Mouse (Mus musculus) erythroid progenitor cell, adult 5-6 weeks (primary cell): ENCODE data around the gene 1810010D01Rik. TPM values are rescaled to one million over a fixed set of nuclear protein-coding genes. Genes with fewer than 3 reads are reported as not detected.

Experiments
- ATAC-seq: replicated peaks from 2 replicates; pipeline ENCODE4 v1.8.0; 2016; ENCODE audit warnings: moderate number of reproducible peaks, mild to moderate bottlenecking, moderate TSS enrichment, inconsistent platforms; ENCODE audit not compliant: poor library complexity, low FRiP score, severe bottlenecking
- total RNA-seq, 2 experiments: library from RNA; stranded (forward) in 1 of 2; stranded (reverse) in 1 of 2; fragments of 150-400 nt in 1 of 2; fragments of 186-747, 209-891 nt in 1 of 2; gene quantifications; 2 replicates each; pipeline versions ENCODE4 v1.2.3 to v1.2.4; 2015 to 2017; ENCODE audit warnings: low replicate concordance in 2 of 2

The 1810010D01Rik gene
- total RNA-seq (2015; ENCODE audit: low replicate concordance) (not detected in 2 replicates), total RNA-seq (2017; ENCODE audit: low replicate concordance) (not detected in 2 replicates)

DNA sequence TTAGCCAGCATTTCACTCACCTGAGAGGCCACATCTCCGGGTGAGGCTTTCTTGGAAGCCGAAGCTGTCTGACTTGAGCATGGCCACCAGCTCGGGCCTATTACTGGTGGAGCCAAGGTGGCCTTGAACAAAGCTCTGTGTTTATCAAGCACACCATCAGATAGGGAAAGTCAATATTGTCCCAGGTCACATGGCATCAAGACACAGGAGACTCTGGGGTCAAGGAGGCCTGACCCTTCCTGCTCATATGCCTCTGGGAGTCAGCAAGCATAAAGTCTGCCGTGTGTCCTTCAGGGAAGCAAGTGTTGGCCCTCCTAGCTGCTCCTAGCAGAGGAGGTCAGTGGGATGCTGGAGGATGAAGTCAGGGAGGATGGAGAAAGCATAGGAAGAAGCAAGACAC, at the start of gene 1810010D01Rik:
Gene 1810010D01Rik, minus strand, starts transcription at position 114 of the 400 bp plus-strand sequence.
- no peak for ATAC-seq

DNA sequence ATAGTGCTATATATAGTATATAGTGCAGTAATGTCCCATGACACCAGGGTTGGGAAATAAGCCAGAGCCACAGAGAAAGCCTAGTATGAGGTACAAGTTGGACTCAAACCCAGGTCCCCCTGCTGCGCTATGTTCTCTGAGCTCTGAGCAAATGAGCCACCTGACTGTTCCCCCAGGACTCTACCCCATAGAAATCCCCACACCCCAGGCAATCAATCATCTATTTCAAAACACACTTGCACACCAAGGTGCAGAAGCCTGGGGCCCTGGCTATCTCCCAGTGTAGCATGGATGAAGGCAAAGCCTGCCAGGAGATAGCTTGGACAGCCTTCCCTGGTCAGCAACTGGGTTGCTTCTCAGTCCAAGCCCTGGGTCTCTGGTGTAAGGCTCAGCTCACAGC, 48.2 kb upstream of the 1810010D01Rik start:
- ATAC-seq, result no peak

DNA sequence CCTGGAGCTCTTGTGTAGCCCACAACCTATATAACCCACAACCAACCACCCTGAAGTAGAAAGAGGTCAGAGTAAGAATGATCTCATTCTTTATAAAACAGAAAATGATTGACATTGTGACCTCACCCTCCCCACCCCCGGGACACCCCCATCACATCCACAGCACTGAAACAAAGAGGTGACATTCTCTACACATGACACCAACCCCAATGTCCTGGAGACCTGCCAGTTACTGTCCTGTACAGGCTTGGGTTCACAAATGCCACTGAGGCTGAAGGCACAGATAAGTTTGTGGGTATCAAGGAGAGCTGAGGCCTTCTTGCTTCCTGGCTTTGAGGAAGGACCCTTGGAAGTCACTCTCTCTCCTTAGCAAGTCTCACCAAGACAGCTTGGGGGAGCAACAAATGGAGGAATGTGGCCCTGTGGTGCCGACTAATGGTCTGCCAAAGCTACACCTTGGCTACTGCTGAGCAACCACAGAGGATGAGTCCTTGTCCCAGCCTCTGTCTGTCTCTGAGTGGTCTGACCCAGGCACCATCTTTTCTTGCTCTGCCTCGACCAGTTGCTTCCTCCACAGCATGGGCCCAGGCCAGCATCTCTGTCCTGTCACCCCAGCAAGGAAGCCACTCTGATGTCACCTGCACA, 46.2 kb upstream of the 1810010D01Rik start:
- ATAC-seq, result no peak

DNA sequence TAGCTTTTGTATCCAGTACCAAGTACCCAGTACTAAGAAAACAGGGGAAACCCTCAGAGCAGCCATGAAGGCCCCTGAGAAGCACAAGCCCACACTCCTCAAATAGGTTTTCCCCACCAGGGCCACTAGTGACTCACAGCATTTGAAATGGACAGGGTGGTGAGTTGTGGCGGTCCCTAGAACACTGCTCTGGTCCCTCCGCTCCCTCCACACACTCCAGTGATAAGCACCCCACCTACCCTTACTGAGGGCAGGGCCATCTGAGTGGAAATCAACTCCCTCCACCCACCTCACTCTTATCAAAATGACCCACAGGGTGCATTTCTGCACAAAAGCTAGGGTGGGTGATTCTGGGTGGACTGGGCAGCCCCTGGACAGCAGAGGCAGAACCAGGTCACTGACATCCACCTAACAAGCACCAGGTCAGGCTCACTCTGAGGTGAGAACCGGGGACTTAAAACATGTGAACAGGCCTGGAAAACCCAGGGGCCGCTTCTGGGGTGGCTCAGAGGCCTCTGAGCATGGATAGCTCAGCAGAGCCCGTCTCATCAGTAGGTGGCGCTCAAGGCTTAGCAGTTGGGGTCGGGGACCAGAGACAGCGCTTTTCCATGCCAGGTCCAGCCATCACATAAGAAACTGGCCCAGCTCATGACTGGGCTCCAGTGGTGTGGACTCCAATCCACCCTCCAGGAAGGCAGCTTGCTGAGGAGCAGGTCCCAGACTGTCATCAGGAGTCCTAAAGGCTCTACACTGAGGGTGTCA, 45.0 kb upstream of the 1810010D01Rik start:
- no peak for ATAC-seq

DNA sequence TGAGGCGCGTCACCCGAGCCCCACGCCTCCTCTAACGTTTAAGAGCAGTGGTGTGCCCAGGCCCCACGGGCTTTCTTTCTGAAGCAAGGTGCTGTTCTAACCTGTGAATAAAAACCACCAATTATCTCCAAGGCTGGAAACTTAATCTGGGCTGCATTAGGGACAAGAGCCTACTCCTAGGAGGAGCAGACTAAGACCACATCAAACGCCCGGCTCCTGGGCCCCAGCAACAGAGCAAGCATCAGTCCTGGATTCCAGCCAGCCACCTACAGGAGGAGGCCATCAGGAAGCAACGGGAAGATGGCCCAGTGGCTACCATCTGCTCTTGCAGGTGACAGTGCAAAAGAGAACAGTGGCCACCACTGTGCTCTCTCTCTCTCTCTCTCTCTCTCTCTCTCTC, 42.3 kb upstream of the 1810010D01Rik start:
- ATAC-seq, result no peak

DNA sequence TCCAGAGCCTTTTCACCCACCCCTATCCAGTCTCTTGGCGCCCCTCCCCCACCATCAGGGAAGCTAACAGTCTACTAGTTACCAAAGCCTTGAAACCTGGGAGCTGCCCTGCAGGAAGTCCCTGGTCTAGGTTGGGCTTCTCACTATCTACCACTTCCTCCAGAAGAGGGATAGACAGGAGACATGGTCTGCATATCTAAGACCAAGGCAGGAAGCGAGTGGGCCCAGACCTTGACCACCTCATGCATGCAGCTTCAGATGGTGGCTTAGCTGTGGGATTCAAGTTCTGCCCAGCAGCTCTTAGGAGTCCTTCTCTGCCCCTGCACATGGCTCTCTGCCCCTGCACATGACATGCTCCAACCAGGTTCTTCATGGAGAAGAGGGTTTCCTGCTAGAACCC, 41.0 kb upstream of the 1810010D01Rik start:
- no peak for ATAC-seq

DNA sequence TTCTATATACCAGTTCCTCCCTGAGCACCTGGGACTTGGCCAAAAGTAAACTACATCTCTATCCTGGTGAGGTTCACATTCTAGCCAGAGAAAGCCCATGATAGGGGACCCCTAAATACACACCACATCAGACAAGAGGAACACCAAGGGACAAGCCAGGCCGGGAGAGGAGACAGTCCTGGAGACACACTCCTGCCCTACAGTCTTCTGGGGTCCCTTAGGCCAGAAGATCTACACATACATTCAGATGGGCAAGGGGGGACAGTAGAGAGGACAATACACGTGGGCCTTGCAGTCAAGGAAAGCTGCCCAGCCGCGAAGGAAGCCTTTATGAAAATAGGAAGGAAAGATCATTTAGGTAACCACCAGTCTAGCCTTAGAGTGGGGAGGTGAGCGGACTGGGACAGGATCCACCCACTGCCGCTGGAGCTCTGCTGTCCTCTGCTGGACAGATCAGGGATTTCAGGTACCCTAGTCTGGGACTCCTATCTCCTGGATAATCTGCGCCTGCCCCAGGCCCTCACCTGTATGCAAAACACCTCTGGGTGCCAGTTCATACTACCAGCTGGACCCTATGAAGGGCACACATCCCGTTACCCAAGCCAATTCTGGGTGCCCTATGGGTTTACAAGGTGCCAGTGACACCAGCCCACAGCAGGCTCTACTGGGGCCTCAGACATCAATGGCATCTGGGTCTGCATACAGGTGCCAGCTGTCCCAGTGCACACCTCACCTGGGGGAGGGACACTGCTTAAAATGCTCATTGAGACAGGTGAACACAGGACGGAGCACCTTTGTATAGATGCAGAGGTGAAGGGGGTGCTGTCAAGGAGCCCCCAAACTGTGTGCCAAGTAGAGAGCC, 35.2 kb upstream of the 1810010D01Rik start:
- ATAC-seq, result 0 out of 2 replicates have a peak, but pooled peaks have one; percentile 40

DNA sequence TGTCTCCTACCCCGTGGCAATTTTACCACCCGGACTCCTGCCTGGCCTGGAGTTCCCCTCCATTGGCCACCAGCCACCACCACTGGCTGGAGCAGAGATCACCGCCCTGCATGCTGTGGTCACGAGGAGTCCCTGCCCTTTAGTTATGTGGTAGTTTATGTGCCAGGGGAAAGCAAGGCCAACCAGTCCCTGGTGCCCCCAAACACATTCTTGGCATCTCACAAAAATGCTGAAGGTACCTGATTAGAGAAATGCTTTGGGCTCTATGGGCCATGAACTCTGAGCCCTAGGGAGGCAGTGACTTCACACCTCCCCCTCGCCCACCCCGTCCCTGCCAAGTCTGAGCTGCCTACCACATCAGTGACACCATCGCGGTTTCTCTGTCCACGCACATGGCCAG, 34.1 kb upstream of the 1810010D01Rik start:
- ATAC-seq, result no peak

DNA sequence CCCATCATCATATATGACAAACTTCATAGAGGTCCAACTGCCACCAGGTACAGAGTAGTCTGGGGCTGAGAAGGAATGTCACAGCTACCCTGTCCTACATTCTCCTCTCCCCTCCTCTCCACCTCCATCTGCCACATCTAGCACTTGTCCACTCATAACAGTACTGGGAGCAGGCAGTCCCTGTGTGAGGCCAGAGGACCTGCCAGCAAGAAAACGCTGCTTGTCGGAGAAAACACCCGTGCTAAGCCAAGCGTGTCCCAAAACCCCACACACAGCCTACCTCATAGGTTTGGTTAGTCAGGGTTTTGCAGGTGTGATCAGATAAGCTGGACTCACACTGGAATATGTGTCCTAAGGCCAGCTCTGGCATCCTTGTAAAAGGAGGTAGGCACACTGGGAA, 33.0 kb upstream of the 1810010D01Rik start:
- ATAC-seq, result no peak

DNA sequence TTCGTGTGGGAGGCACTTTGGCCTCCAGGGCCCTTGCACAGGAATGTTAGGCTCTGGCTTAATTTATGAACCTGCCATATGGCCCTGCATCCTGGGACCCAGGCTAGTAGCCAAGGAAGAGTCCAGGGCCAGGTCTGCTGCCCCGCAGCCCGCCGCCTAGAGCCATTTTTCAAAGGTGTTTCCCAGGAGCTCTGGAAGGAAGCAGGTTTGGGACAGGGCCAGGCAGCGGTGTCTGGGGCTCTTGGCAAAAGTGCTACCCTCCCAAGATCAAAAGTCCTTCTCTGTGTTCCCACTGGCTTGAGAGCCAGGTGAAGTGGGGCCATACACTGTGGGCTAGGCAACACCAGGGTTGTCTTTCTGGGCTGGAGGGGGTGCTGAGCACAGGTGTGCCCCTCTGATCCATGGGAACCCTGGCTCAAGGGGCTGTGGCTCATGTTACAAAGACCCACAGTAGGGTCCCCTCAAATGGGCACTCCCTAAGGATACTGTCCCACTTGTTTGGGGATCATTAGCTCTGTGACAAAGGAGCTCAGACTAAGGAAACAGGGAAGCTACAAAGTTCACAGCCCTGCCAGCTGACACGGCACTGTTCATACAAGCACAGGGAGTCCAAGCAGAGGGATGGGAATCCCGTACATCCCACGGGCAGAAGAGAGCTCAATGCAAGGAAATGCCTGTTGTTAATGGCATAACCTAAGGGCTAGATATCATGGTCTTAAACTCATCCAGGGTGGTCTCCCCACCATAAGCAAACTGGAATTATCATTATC, 32.0 kb upstream of the 1810010D01Rik start:
- ATAC-seq, result no peak

DNA sequence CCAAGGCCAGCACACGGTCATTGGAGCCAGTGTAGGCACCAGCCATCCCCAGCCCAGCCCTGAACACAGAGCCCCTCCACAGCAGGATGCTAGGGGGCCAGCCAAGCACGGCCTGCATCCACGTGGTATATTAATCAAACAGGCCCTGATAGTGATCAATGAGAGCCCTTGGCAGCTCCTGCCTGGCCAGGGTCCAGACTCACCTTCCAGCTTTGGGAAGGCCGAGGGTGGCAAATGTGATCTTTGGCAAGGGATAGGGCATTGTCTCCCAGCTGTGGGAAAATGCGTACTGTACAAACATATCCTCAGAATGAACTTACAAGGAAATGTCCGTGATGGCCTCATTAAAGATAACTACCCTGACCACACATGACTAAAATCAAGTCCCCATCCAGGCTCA, 31.2 kb upstream of the 1810010D01Rik start:
- no peak for ATAC-seq

DNA sequence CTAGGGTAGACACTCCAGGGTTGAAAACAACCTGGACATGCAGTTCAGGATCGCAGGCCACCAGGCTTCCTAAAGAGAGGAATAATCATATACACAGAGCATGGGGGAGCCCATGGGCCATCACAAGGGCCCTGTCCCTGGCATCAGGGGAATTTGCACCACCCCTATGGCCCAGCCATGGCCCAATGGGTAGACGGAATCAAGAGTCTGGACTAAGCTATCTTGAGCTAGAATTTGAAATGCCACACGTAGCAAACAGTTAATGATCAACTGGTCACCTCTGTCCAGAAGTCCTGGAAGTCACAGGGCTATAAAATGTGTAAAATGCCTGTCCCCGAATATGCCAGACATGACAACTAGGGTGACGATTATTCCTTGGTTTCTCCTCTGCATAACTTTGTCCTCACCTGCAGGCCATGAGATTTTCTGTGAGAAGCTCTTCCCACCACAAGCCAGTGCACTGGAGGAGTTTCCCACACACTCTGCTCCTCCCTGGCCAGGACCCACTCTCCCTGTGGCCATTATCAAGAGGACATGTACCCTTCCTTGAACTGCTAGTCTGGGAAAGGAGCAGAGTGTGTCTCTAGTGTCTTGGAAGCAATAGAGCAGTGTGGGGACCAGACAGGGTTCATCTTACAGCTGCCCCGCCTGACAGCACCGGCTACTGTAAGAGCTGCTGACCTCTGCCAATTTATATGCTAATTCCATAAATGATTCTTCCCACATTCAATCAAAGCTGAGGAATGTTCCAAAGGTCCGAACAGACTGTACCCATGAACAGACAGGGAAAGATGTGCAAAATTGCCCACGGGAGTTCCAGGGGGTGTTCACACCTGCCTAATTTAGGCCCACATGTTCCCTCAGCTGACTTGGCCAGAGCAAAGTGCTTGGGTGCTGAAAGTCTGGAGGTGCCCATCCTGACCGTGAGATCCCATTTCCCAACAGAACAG, 27.2 kb upstream of the 1810010D01Rik start:
- no peak for ATAC-seq

DNA sequence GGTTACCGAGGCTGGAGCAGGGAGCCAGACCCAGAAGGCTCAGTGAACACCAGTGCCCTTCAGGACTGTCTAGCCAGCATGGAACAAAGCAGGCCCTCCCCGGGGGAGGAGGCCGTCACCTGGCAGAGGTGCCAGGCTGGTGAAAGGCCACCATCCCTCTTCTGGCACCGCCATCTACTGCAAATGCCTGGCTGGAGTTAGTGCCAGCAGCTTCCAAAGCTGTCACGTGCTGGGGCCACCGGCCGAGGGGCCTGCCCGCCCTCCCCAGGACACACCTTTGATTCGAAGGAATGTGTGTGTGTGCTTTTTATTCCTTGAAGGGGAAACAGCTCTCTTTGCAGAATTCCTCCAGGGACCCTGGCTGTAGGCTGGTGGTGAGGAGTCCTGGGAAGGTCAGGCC, 23.7 kb upstream of the 1810010D01Rik start:
- no peak for ATAC-seq

DNA sequence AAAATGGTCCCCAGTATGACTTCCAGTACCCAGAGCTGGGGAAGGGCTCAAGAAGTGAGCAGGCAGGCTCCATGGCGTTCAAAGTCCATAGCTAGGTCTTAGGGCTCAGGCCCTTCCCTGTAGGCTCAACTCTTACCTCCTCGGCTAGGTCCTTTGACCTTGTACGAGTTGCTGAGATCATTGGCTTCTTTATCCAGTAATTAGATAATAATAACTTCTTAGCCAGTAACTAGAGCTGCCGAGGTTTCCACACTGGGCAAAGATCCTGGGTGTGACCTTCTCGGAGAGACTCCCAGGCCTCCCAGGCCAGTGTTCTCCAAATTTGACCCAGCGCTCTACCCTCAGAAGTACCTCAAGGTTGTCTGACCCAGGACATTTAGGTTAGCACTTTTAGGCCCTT, 18.7 kb upstream of the 1810010D01Rik start:
- ATAC-seq, result no peak

DNA sequence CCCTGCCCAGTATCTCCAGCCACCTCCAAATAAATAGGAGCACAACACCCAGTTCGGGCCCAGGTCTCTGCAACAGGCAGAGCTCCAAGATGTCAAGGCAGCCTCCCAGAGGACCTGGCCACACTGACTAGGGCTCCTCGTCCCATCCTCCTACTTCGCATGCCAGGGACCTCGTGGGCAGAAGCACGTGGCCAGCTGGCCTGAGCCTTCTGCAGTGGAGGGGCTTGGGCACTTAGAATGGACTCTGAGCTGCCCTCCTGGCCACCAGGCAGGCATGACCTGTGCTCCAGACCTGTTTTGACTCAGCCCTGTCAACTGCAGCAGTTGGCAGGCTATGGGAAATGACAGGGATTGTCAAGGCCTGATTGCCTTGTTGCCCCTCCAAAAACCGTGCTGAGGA, 17.7 kb upstream of the 1810010D01Rik start:
- ATAC-seq, result no peak

DNA sequence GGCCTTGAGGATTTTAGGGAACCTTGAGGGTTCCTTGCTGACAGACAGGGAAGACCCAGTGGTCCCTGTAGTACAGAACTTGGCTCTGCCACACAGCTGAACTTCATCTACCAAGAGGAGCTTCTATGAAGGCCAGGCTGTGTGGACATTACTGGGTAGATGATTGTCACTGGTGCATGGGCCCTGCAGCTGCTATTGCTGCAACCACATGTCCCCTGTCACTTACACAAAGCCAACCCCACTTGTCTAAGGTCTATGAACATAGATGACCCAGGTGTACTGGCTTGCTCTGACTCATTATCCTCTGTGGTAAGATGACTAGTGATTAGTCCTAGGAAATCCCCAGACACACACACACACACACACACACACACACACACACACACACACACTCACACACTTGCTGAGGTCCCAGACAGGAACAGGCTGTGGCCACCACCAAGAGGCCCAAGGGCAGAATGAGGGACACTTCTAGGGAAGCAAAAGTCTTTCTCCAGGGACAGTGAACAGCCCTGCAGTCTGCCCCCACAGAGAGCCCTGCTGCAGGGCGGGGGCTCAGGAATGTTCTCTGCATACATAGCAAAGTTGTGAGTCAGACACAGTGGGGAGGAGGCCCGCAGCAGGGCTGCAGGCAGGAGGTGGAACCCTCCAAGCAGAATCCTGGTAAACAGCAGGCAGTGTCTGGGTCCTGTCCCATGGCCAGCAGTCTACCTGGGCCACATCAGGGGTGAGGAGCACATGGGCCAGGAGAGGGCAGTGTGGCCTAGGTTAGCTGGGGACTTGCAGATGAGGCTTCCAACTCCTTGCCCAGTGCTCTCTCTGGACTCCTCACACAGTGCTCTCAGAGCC, 14.1 kb upstream of the 1810010D01Rik start:
- no peak for ATAC-seq

DNA sequence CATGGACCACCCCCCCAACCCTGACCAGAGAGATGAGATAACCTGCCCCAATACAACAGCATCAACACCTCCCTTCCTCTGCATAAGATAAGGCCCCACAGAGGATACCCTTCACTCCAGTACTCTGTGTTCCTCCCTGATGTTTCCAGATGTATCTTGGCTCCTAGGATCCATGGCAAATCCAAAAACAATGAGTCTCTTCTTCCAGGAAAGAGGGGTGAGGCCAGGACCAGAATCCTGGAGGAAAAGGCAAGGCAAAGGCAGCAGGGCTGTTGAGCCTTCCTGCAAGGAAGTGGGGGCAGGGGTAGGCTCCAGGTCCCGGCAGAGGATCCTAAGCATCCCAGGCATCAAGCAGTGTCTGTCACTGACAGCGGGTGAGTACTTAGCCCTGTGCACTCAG, 13.4 kb upstream of the 1810010D01Rik start:
- ATAC-seq, result no peak

DNA sequence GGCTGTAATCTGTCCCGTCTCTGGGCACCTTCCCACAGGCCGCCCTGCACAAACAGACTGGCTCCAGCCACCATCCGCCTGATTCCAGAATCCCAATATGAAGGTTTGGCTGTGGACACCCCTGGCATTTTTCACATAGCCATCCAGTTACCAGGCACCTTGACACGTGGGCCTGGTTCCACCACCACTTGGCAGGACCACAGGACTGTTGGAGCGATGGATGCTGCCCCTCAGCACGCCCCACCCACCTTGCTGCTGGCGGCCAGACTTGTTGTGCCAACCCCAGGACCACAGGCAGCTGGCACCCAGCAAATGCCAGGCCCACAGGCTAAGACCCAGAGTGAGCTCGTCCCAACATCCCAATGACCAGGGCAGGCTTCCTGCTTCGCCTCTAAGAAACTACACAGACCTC, 11.5 kb upstream of the 1810010D01Rik start:
- ATAC-seq, result no peak
